Mouse (Mus musculus) gastrocnemius, adult 18-20 months (tissue): ENCODE data around the gene Naa80. TPM values are rescaled to one million over a fixed set of nuclear protein-coding genes. Genes with fewer than 3 reads are reported as not detected.
A peak's percentile ranks its signal among the peaks of the same experiment; 100 is the strongest.
"Not testable (repeated sequence)": the region's sequence is repeated elsewhere in the genome, so short reads cannot be mapped to it uniquely, and the experiment has no call there.

Experiments used
- DNase-seq: peaks from one replicate; pipeline ENCODE4 v3.0.0; 2021; ENCODE audit warnings: low spot score
- total RNA-seq, 2 experiments: library from RNA; stranded (reverse); gene quantifications; 2 replicates each; pipeline ENCODE4 v1.2.3; 2021

The Naa80 gene
- total RNA-seq, 2 experiments from 2014 or later: 14.0 to 15.3 TPM

DNA sequence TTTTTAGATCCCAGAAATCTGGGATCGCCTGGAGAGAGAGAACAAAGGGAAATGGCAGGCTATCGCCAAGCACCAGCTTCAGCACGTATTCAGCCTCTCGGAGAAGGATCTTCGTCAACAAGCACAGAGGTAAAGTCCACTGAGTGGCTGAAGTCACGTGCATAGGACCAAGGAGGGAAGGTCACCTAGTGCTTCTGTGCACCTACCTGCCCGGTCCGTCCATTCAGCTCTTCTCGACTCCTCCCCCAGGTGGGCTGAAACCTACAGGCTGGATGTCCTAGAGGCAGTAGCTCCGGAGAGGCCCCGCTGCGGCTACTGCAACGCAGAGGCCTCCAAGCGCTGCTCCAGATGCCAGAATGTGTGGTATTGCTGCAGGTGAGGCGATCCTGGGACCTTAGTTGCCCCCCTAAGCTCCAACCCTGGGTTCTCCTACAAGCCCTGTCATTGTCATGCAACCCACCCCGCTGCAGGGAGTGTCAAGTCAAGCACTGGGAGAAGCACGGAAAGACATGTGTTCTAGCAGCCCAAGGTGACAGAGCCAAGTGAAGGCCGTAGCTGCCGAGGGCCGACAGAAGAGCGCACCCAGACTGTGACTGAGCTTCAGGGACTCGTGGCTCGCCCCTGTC lies 28.1 kb upstream of the Naa80 start:
- no peak for DNase-seq

DNA sequence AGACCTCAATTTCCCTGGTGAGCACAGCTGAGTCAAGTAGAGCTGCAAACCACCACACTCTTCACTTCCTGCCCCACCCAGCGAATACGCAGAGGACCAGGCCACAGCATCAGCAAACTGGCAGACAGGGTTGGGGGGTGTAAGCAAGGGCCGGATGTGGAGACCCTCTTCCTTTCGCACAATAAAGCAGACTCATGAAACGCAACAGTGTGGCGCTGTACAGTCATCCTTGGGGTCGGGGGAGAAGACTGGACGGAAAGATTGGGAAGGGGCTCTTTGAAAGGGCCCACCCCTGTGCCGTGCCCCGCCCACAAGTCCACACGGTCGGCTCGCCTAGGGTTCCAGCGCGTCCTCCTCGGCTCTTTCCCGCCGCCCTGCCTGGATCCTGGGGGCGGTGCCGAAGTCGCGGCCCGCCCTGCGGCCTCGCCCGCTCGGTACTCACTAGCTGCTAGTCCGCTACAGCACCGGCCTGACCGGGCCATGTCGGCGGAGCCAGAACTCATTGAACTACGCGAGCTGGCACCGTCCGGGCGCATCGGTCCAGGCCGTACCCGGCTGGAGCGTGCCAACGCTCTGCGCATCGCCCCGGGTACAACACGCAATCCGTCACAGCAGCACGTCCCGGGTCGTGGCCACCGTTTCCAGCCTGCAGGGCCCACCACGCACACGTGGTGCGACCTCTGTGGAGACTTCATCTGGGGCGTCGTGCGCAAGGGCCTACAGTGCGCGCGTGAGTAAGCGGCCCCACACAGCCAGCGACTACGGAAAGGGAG lies 27.4 kb upstream of the Naa80 start, which contains the start of gene Rassf1:
Gene Rassf1 (plus strand): TSS at position 439 of the 773 bp plus-strand sequence.
- peak; percentile 66 for DNase-seq

DNA sequence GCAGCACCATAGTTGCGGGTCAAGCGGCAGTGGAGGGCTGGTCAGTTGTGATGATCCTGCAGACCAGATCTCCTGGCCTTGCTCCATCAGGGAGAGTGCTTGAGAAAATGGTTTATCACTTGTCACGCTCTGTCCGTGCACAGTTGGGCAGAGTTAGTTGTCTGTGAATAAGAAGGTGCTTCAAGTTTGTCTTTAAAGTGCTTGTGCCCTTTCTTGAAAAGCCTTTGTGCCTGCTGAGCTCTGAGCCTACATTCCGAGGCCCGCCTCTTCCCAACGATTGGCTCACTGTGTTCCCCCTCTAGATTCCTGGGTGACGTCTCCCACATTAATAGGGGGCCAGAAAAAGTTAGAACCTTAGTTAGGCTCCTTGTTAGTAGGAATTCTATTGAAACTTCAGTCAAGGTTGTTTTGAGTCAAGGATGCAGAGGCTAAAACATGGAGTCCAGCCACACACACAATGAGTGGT lies 26.8 kb upstream of the Naa80 start:
- no peak for DNase-seq

DNA sequence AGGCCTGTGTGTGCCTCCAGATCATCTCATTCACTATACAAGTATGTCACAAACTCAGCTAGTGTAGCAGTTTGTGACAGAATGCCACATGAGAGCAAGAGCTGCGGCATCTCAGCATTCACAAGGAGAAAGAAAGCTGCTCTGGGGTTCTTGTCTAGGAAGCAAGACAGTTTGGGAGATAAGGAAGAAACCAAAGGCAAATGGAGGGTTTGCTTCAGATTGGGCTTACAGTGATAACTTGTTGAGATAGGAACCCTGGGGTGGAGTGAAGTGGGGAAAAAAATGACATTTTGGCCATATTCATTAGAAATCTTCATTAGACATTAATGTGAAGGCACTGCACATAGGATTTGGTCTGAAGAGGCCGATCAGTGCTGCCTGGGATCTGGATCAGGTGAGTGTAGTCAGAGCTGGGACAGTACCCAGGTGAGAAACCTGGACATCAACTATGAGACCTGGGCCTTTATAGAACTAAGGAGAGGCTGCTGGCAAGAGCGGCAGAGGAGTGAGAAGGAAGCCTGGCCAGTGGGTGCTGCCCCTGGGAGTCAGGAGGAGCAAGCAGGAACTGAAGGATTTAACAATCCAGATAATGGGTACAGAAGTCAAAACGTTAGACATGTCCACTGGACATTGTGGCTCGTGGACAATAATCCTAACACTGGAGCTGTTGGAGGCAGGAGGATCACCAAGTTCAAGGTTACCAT lies 25.8 kb upstream of the Naa80 start:
- DNase-seq: no peak

DNA sequence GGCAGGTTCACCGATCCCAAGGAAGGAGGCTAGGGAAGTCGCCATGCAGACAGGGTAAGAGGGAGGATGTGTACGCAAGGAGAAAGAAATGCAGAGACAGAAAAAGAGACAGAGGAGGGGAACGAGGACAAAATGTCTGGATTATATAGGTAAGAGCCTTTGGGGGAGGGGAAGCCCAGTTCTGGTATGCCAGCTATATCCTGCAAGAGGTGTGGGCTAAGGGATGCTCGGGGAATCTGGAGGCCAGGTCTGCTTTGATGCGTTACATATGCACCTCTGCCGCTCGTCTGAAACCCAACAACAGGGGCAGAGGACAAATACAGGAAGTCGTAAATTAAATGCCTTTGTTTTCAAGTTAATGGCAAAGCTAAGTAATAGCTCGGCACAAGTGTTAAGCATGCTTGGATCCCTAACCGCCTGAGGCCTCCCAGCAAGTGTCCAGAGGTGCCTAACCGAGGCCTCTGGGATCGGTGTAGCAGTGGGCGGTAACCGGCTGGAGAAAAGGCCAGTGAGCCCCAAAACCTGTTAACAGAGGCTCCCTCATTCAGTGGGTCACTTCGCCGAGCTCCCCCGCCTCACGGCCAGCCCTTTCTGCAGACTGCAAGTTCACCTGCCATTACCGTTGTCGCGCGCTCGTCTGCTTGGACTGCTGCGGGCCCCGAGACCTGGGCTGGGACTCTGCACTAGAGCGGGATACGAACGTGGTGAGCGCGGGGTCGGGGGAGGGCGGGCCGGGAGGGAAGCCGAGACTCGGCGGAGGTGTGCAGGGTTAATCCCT lies 25.0 kb upstream of the Naa80 start:
- no peak for DNase-seq

DNA sequence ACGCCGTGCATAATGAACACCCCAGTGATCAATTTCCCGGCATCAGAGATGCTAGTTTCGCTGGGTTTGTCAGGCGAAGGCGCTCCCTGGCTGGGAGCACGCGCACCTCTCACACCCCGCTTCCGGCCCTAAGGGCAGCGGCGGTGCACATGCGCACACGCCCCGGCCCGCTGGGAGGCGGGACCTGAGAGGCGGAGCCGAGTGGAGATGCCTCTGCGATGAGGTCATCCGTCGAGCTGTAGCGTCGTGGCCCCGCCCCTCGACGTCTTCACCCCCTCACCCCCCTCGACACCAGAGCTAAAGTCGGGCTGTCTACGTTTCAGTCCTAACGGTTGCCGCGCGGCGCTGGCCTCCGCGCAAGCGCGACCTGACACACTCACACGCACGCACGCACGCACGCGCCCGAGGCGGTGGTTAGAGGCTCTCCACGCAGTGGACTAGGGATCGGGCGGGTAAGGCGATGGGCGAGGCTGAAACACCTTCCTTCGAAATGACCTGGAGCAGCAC lies 24.3 kb upstream of the Naa80 start:
- DNase-seq: peak; percentile 94

DNA sequence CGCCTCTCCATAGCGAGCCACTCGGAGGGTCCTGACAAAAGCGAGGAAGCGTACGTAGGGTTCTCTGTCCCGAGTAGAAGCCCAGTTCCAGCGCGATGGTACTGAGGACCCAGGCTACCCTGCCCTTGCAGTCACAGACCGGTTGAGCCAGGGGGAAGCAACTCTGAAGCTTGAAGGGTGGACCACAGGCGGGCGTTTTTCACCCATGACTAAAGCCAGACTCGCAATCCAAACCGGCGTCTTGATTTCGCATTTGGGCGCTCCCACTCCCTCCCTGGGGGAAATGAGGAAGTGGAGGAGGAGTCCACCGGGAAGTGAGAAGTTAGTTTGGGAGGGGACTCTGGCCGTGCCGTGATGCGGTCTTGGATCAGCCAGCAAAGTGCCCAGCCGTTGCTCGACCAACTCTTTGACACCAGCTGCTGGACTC lies 23.6 kb upstream of the Naa80 start:
- peak; percentile 78 for DNase-seq

DNA sequence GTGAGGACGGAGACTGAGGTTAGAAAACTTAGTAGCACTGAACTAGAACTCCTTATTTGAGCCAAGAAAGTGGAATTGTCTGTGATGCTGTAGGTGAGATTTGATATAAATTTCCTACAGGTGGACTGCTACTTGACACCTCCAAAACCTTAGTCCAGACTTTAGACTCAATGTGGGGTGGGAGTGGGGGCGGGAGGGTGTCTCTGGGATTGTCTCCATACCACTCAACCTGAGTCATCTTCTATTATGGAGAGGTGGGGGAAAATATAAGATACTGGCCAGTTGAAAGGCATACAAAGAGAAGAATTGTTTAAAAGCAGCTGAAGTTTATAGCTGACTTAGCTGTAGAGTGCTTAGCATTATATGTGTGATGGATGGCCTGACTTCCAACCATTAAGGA lies 23.0 kb upstream of the Naa80 start:
- DNase-seq: no peak

DNA sequence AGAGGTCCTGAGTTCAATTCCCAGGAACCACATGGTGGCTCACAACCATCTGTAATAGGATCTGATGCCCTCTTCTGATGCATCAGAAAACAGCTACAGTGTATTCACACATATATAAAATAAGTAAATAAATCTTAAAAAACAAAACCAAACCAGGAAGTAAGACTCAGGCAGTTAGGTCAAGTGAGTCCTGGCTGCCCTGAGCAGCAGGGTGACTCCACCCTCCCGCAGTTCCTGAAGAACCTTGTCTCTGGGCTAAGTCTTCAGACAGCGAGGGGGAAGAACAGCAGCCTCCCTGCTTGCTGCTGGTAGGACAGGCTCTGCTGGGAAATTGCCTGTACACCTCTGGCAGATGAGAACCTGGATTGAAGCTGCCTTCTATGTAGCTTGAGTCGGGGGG lies 22.3 kb upstream of the Naa80 start:
- no peak for DNase-seq

DNA sequence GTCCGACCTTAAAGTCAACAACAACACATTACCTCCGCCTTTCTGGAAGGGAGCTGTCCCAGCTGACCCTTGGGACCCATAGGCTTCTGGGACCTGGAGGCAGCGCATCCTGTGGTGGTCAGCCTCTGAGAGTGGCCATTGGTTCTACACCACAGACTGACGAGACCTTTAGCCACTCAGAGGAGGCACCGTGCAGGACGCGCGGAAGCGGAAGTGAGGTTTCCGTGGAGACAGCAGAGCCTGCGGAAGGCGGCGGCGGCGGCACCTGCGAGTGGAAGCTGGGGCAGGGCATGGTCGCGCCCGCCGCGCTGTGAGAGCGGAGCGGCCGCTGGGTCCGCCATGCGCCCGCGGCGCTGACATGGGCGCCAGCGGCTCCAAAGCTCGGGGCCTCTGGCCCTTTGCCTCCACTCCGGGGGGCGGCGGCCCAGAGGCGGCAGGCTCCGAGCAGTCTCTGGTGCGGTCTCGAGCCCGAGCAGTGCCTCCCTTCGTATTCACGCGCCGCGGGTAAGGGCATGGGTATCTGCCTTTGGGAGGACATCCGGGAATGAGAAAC lies 15.6 kb upstream of the Naa80 start, which contains the start of gene Tusc2:
Gene Tusc2 (plus strand): TSS at position 227 of the 553 bp plus-strand sequence.
- peak; percentile 96 for DNase-seq

DNA sequence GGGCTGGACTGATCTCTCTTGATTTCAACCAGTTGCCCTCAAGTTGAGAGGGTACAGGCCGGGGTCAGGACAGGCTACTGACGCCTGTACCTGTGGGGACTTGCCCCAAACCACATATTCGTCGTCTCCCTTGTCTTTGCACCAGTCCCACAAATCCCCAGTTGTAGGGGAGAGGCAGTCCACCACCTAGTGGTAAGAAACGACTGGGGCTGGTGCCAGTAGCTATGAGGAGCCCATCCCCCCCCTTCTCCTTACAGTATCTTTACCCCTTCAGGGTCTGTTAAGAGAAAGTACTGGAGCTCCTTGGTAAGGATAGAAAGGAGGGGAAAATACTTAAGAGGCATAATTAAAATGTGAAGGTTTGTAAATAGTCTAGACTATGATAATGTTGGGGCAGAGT lies 13.1 kb upstream of the Naa80 start:
- DNase-seq: not testable (repeated sequence)

DNA sequence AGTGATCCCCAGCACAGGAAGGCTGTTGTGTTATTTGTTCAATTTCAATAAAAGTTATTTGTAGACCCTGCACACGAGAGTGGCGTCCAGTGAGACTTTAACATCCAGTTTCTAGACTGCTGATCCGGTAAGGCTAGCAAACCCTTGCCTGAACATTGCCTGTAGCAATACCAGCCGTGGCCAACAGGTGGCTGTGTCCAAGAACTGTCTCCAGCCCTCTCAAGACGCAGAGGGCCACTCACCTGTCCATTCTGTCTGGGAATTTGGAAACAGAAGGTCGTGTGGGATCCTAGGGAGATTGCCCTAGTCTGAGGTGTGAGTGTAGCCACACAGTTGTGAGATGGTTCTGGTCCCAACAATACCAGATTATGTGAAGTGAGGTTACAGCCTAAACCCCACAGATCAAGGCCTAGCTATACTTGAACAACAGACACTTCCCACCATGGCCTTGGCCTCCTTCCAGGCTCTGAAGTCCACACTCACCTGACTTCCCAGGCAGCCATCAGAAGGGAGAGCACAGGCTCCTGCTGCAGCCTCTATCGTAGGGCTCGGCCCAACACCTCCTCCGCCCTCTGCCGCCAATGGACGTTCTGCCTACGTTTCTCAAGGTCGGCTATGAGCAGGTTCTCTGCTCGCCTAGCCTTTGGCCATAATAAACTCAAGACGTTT lies 12.5 kb upstream of the Naa80 start:
- peak; percentile 86 for DNase-seq

DNA sequence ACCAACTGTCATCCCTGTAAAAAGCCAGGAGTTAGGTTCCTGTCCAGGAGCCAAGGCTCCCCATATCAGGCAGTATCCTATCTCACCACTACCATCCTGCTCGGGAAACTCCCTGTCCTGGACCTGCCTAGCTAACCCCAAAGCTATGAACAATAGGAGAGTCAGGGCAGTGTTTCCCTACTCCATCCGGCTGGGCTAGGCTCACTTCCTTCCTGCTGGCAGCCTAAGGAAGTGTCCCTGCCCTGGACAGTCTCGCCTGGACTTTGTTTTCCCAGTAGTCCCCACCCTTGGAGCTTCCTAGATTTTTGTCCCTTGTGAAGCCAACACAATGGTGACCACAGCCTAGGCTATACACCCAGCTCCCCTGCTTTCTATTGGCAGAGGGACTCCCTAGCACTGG lies 11.8 kb upstream of the Naa80 start:
- peak; percentile 37 for DNase-seq

DNA sequence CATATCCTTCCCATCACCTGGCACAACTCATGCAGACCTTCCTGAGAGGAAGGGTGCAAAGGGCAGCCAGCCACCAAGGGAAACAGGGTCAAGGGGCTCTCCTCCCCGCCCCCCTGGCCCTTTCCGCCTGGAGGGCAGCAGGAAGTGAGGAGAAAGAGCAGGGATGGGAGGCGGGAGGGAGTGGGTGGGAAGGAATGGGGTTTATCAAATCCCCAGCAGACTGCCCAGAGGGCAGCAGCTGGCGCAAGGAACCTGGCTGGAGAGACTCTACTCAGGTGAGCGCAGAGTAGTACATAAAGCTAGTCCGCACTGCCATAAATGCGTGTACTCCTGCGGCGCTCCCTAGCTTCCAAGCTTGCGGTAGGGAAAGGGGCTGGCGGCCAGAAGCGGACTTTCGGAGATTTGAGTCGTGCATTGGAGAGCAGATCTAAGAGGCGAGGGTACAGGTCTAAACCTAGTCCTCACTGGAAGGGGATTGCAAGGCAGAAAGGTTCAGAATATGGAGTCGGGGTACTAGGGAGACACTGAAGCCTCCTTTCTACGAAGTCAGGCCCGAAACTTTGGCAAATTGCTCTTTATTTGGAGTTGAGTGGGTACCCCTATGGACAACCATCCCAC lies 10.9 kb upstream of the Naa80 start, which contains the start of gene Hyal2:
Gene Hyal2 (plus strand): TSS at position 244 of the 618 bp plus-strand sequence.
- DNase-seq: no peak

DNA sequence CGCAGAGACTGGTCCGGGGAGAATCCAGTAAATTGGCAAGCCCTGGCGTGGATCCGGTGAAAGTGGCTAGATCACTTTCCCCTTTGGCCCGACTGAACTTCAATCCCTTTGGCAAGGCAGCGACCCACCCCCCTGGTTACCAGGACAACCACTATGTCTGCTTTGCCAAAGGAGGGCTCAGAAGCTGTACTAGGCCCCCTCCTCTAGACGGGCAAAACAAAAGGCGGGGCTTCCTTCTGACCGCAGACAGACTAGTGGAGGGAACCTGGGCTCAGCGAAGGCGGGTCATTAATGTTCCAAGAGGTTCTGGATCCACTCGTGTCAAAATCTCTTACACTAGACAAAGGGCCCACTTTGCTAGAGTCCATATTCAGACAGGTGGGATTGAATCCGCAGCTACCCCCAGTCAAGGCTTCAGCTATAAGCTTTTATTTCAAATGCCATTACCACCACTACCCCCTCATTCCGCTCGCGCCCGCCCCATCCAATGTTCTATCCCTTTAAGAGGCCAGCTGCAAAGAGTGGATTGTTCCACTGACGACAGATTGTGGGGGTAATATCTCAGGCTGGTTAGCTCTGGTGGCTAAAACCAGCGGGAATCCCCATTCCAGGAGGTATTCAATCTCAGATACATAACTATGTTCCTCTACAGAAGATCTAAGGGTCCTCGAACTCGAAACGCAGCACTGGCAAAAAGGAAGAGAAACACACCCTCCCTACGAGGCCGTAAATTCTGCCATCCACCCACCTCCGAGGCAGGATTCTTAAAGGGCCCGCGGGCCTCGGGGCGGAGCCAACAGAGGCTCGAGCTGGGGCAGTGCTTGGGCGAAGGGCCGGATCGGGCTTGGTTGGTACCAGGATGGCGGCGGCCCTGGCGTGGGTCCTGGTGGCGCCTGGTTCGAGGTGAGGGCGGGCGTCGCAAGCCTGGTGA lies 10.1 kb upstream of the Naa80 start:
- peak; percentile 87 for DNase-seq

DNA sequence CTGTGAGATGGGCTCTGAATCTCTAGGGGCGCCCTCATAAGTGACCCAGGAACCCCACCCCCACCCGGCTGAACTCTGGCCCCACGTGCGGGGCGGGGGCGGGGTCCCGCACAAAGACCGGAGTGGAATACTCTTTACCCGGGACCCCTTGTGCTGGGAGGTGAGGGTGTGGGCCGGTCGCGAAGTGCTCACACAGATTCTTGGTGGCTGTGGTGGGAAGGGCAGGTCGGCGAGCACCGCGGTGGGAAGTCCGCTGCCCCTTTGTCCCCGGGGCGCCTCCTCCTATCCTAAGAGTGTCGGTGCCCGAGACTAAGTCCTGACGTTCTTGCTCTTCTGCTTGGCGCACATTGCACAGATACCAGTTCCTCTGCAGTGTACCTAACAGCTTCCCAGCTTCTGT lies 9.4 kb upstream of the Naa80 start:
- DNase-seq: no peak

DNA sequence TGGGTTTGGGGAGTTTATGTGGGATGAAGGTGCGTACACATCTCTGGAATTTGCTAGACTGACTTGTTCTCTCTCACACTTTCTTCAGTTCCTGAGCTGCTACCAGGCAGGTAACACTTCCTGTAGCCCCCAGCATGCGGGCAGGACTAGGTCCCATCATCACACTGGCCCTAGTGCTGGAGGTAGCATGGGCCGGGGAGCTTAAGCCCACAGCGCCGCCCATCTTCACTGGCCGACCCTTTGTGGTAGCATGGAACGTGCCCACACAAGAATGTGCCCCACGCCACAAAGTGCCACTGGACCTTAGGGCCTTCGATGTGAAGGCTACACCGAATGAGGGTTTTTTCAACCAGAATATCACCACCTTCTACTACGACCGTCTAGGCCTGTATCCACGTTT lies 8.7 kb upstream of the Naa80 start:
- no peak for DNase-seq

DNA sequence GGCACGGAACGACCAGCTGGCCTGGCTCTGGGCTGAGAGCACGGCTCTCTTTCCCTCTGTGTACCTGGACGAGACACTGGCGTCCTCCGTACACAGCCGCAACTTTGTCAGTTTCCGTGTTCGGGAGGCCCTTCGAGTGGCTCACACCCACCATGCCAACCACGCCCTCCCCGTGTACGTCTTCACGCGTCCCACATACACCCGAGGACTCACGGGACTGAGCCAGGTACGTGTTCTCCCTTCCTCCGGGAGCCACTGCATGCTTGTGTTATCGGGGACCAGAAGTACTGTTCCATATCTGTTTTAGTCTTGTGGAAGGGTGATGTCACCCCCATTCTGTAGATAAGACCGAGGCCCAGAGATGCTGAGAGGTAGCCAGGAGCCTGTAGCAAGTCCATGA lies 7.8 kb upstream of the Naa80 start:
- DNase-seq: no peak
